ENCODE assay signal across 15 mouse cellular contexts in the genomic region with DNA sequence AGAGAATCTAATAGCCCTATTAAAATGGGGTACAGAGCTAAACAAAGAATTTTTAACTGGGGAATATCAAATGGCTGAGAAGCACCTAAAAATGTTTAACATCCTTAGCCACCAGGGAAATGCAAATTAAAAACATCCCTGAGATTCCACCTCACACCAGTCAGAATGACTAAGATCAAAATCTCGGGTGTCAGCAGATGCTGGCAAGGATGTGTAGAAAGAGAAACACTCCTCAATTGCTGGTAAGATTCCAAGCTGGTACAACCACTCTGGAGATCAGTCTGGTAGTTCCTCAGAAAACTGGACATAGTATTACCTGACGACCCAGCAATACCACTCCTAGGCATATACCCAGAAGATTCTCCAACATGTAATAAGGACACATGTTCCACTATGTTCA.
A peak's percentile ranks its signal among the peaks of the same experiment; 100 is the strongest.
DNase-seq lines count a peak whose midpoint lies in the region.
"Had no signal": no experiment of that assay in that cellular context is flagged by ENCODE, and none has a peak within 500 bp of the region (broad histone marks: within the 10 kb centered on the region; RNA-seq: fewer than 3 reads in every experiment).

No protein-coding gene starts in this region.

- peak; percentile 35 for DNase-seq in right cerebral cortex, adult 18-20 months
- no peak for DNase-seq in right cerebral cortex, postnatal 4 days
- peak; percentile 58 for DNase-seq in brain, adult 2 months (ENCODE audit: low read depth, low spot score)
- DNase-seq in spleen, postnatal 36 days (ENCODE audit: low spot score in 2 of 2): no peak
- DNase-seq: adrenal gland, adult 2 months; adrenal gland, adult 8-10 months; adrenal gland, postnatal 10 days; adrenal gland, postnatal 14 days; adrenal gland, postnatal 25 days; adrenal gland, postnatal 36 days; B cell, adult 2 months; cerebellum, adult 11 months; cerebellum, adult 11-12 months; cerebellum, adult 18-20 months; cerebellum, adult 2 months had no signal

Comparison
In these comparisons a context has a peak if more than half of its experiments do, and no peak if none do; other contexts are left out.
1. DNase-seq: peak in right cerebral cortex, adult 18-20 months (single experiment) and brain, adult 2 months (single experiment); none in right cerebral cortex, postnatal 4 days (single experiment) and spleen, postnatal 36 days (0 of 2).